17 mouse cellular contexts compared by ENCODE assay signal in genomic region chr17:4229969-4230368, GRCm38 (mm10).
"Had no signal": no experiment of that assay in that cellular context is flagged by ENCODE, and none has a peak within 500 bp of the region (broad histone marks: within the 10 kb centered on the region; RNA-seq: fewer than 3 reads in every experiment).

No protein-coding gene starts in this region.

- H3K27ac ChIP-seq: liver, embryonic 14.5 days; midbrain, embryonic 10.5 days; midbrain, embryonic 12.5 days; midbrain, embryonic 15.5 days; neural tube, embryonic 13.5 days; neural tube, embryonic 15.5 days; stomach, embryonic 15.5 days; stomach, postnatal 0 days had no signal

- H3K4me1 ChIP-seq: stomach, embryonic 15.5 days had no signal

- H3K36me3 ChIP-seq: midbrain, embryonic 10.5 days; midbrain, embryonic 12.5 days; midbrain, embryonic 15.5 days; neural tube, embryonic 13.5 days; neural tube, embryonic 15.5 days; stomach, embryonic 15.5 days had no signal

- H3K4me3 ChIP-seq: midbrain, embryonic 10.5 days; midbrain, embryonic 12.5 days; midbrain, embryonic 15.5 days; myocyte; neural tube, embryonic 13.5 days; neural tube, embryonic 15.5 days; stomach, embryonic 15.5 days had no signal

- H3K27me3 ChIP-seq: midbrain, embryonic 12.5 days; midbrain, embryonic 15.5 days; neural tube, embryonic 13.5 days; neural tube, embryonic 15.5 days; stomach, embryonic 15.5 days had no signal

- H3K9ac ChIP-seq: liver, embryonic 14.5 days; lung, embryonic 14.5 days; midbrain, embryonic 12.5 days; midbrain, embryonic 15.5 days; neural tube, embryonic 13.5 days; neural tube, embryonic 15.5 days; stomach, embryonic 15.5 days had no signal

- H3K4me2 ChIP-seq: lung, embryonic 14.5 days; midbrain, embryonic 12.5 days; midbrain, embryonic 15.5 days; neural tube, embryonic 13.5 days; neural tube, embryonic 15.5 days; stomach, embryonic 15.5 days had no signal

- ATAC-seq: midbrain, embryonic 15.5 days had no signal

- H3K9me3 ChIP-seq: midbrain, embryonic 10.5 days; midbrain, embryonic 12.5 days; midbrain, embryonic 15.5 days; neural tube, embryonic 13.5 days; neural tube, embryonic 15.5 days; stomach, embryonic 15.5 days had no signal

- DNase-seq: lung, adult 18-20 months; lung, embryonic 14.5 days; lung, postnatal 10 days; lung, postnatal 4 days; right cerebral cortex, adult 18-20 months; thymus, adult 2 months; thymus, postnatal 25 days; thymus, postnatal 4 days had no signal
